Mouse (Mus musculus) lung, adult 2 months (tissue): ENCODE data around the gene Cul7. TPM values are rescaled to one million over a fixed set of nuclear protein-coding genes. Genes with fewer than 3 reads are reported as not detected.

Experiments used
- DNase-seq: peaks from one replicate; pipeline ENCODE4 v3.0.0; 2022
- H3K4me1 ChIP-seq: fragments of 200-500 bp; 2 replicates; pipeline ENCODE4 v1.6.1; 2011; ENCODE audit warnings: low read length; ENCODE audit not compliant: control insufficient read depth, insufficient read depth
- H3K4me3 ChIP-seq: fragments of 200-500 bp; replicated peaks from 2 replicates; pipeline ENCODE3; 2011; ENCODE audit warnings: low read depth, mild to moderate bottlenecking, control low read depth, low read length; ENCODE audit errors: extremely low read depth
- CTCF ChIP-seq: fragments of 200-500 bp; IDR thresholded peaks from 2 replicates; pipeline ENCODE4 v1.5.1; 2011; ENCODE audit warnings: mild to moderate bottlenecking, low read length, control low read depth; ENCODE audit not compliant: insufficient read depth
- POLR2A ChIP-seq: fragments of 200-500 bp; IDR thresholded peaks from 2 replicates; pipeline ENCODE4 v1.6.1; 2011; ENCODE audit warnings: low read depth, mild to moderate bottlenecking, control low read depth, low read length, borderline replicate concordance; ENCODE audit errors: extremely low read depth
- WGBS: fragments of 180-500 bp; shearing (Covaris S2); methylation state at CpG from one replicate; pipeline ENCODE4 v1.1.7; 2018; 5-methylcytosine and 5-hydroxymethylcytosine counted together
- polyA plus RNA-seq: library from polyadenylated mRNA; depleted of rRNA; stranded (reverse); fragments of >200 nt; gene quantifications from 2 replicates; pipeline ENCODE4 v1.2.3, GENCODE M21; 2012; rRNA removed

The Cul7 gene
- polyA plus RNA-seq, 1 experiment: 45.7 TPM

GRCm38 (mm10) chr17:46711612-46712271 is 61.6 kb downstream of the Cul7 start:
- H3K4me3 ChIP-seq: peak overlapping the region; percentile 81
- peaks cover 4% of the 10 kb centered on the region for H3K4me1 ChIP-seq
- peak; percentile 39 for DNase-seq
- WGBS: under 1% methylated on average over 49 of the region's 76 CpGs
- TF ChIP-seq POLR2A (no peak), CTCF (no peak)

- TF ChIP-seq POLR2A: no peak
- TF ChIP-seq CTCF: no peak
- 34% methylated on average over 7 of the region's 7 CpGs for WGBS
- Histone ChIP-seq H3K4me1 (peaks cover 4% of the 10 kb centered on the region), H3K4me3 (peak overlapping the region; percentile 13)
- DNase-seq: no peak
Observed at GRCm38 (mm10) chr17:46712442-46712841, 62.3 kb downstream of the Cul7 start.

- Histone ChIP-seq H3K4me3 (no peak overlapping the region), H3K4me1 (peaks cover 4% of the 10 kb centered on the region)
- 85% methylated on average over 9 of the region's 9 CpGs for WGBS
- DNase-seq: no peak
- no peak for TF ChIP-seq POLR2A
- TF ChIP-seq CTCF: no peak
Observed at GRCm38 (mm10) chr17:46713849-46714248, 63.7 kb downstream of the Cul7 start.

Other genes with a start within 250 kb of the Cul7 start
- 3.3 and 6.8 TPM in 2 replicates for gene Crip3, start 221.4 kb upstream of the Cul7 start, polyA plus RNA-seq
- gene Slc22a7, start 211.9 kb upstream of the Cul7 start, polyA plus RNA-seq: not detected in 2 replicates
- gene Ttbk1, start 162.7 kb upstream of the Cul7 start, polyA plus RNA-seq: 0.17 and 0.19 TPM in 2 replicates
- gene Dnph1, start 153.6 kb upstream of the Cul7 start, polyA plus RNA-seq: 0.78 and 2.0 TPM in 2 replicates
- 25.3 and 27.5 TPM in 2 replicates for gene Cul9, start 103.9 kb upstream of the Cul7 start, polyA plus RNA-seq
- 162 and 190 TPM in 2 replicates for gene Srf, start 94.2 kb upstream of the Cul7 start, polyA plus RNA-seq
- gene Ptk7, start 20.8 kb upstream of the Cul7 start, polyA plus RNA-seq: 52.6 and 57.3 TPM in 2 replicates
- gene Klc4, start 4.3 kb upstream of the Cul7 start, polyA plus RNA-seq: 22.6 and 24.1 TPM in 2 replicates
- gene Mrpl2, start 4.1 kb upstream of the Cul7 start, polyA plus RNA-seq: 52.1 and 61.5 TPM in 2 replicates
- gene Rrp36, start 24.0 kb downstream of the Cul7 start, polyA plus RNA-seq: 27.3 and 30.8 TPM in 2 replicates
- 48.2 and 55.7 TPM in 2 replicates for gene Mea1, start 28.5 kb downstream of the Cul7 start, polyA plus RNA-seq
- gene Klhdc3, start 30.6 kb downstream of the Cul7 start, polyA plus RNA-seq: 68.4 and 78.1 TPM in 2 replicates
- 44.4 and 53.8 TPM in 2 replicates for gene Ppp2r5d, start 54.8 kb downstream of the Cul7 start, polyA plus RNA-seq
- gene Pex6, start 61.1 kb downstream of the Cul7 start, polyA plus RNA-seq: 60.6 and 80.4 TPM in 2 replicates
- gene Gnmt, start 78.8 kb downstream of the Cul7 start, polyA plus RNA-seq: 13.4 and 14.1 TPM in 2 replicates
- gene Cnpy3, start 101.9 kb downstream of the Cul7 start, polyA plus RNA-seq: 54.9 and 59.7 TPM in 2 replicates
- gene Ptcra, start 113.4 kb downstream of the Cul7 start, polyA plus RNA-seq: not detected in 2 replicates
- 65.3 and 79.1 TPM in 2 replicates for gene 2310039H08Rik, start 122.3 kb downstream of the Cul7 start, polyA plus RNA-seq
- 14.3 and 21.6 TPM in 2 replicates for gene Rpl7l1, start 132.3 kb downstream of the Cul7 start, polyA plus RNA-seq
- 11.8 and 16.3 TPM in 2 replicates for gene Bicral, start 208.1 kb downstream of the Cul7 start, polyA plus RNA-seq
- 17.9 and 20.8 TPM in 2 replicates for gene Tbcc, start 240.3 kb downstream of the Cul7 start, polyA plus RNA-seq